Mouse (Mus musculus) cerebral cortex, adult 2 months (tissue): ENCODE results near the gene Ccl6.

Source experiments
- WGBS: fragments of 180-500 bp; shearing (Covaris S2); methylation state at CpG from one replicate; pipeline ENCODE4 v1.1.7; 2018; 5-methylcytosine and 5-hydroxymethylcytosine counted together

Gene Ccl6

GRCm38 (mm10) chr11:83592853-83593252, at the start of gene Ccl6:
Gene Ccl6 (minus strand): TSS chr11:83593087.
- WGBS: 67% methylated on average over 2 of the region's 2 CpGs

- WGBS: 80% methylated on average over 2 of the region's 2 CpGs
These were observed 48.3 kb upstream of the Ccl6 start for GRCm38 (mm10) chr11:83641216-83641615.

- 89% methylated on average over 5 of the region's 5 CpGs for WGBS
These were observed 47.3 kb upstream of the Ccl6 start for GRCm38 (mm10) chr11:83640141-83640540.

GRCm38 (mm10) chr11:83639533-83639932, 46.6 kb upstream of the Ccl6 start:
- 80% methylated on average over 3 of the region's 3 CpGs for WGBS

GRCm38 (mm10) chr11:83638934-83639333, 46.0 kb upstream of the Ccl6 start:
- WGBS: 81% methylated on average over 2 of the region's 2 CpGs

GRCm38 (mm10) chr11:83636742-83637235, 43.9 kb upstream of the Ccl6 start:
- WGBS: 84% methylated on average over 1 of the region's 1 CpGs

GRCm38 (mm10) chr11:83634898-83635297, 42.0 kb upstream of the Ccl6 start:
- WGBS: 71% methylated on average over 2 of the region's 2 CpGs

GRCm38 (mm10) chr11:83634425-83634824, 41.5 kb upstream of the Ccl6 start:
- WGBS: 31% methylated on average over 4 of the region's 4 CpGs

- WGBS: 74% methylated on average over 4 of the region's 4 CpGs
These were observed 39.9 kb upstream of the Ccl6 start for GRCm38 (mm10) chr11:83632744-83633143.

GRCm38 (mm10) chr11:83631065-83631464, 38.2 kb upstream of the Ccl6 start:
- WGBS: 65% methylated on average over 2 of the region's 2 CpGs

GRCm38 (mm10) chr11:83630630-83631029, 37.7 kb upstream of the Ccl6 start:
- 100% methylated on average over 1 of the region's 1 CpGs for WGBS

GRCm38 (mm10) chr11:83628808-83629207, 35.9 kb upstream of the Ccl6 start:
- WGBS: 87% methylated on average over 9 of the region's 9 CpGs

GRCm38 (mm10) chr11:83623586-83623985, 30.7 kb upstream of the Ccl6 start:
- 92% methylated on average over 3 of the region's 3 CpGs for WGBS

GRCm38 (mm10) chr11:83619037-83619436, 26.1 kb upstream of the Ccl6 start:
- WGBS: 97% methylated on average over 1 of the region's 1 CpGs

- WGBS: 49% methylated on average over 5 of the region's 5 CpGs
These were observed 25.4 kb upstream of the Ccl6 start for GRCm38 (mm10) chr11:83618238-83618637.

- 98% methylated on average over 1 of the region's 1 CpGs for WGBS
These were observed 23.7 kb upstream of the Ccl6 start for GRCm38 (mm10) chr11:83616586-83616985.

GRCm38 (mm10) chr11:83610900-83611299, 18.0 kb upstream of the Ccl6 start:
- WGBS: 72% methylated on average over 2 of the region's 2 CpGs

GRCm38 (mm10) chr11:83606396-83606795, 13.5 kb upstream of the Ccl6 start:
- 54% methylated on average over 1 of the region's 1 CpGs for WGBS

GRCm38 (mm10) chr11:83605535-83605934, 12.6 kb upstream of the Ccl6 start:
- WGBS: 94% methylated on average over 3 of the region's 3 CpGs

GRCm38 (mm10) chr11:83604698-83605097, 11.8 kb upstream of the Ccl6 start:
- 93% methylated on average over 4 of the region's 4 CpGs for WGBS

- 94% methylated on average over 3 of the region's 3 CpGs for WGBS
These were observed 10.5 kb upstream of the Ccl6 start for GRCm38 (mm10) chr11:83603399-83603798.

- WGBS: 91% methylated on average over 2 of the region's 2 CpGs
These were observed 7.7 kb upstream of the Ccl6 start for GRCm38 (mm10) chr11:83600576-83600975.

GRCm38 (mm10) chr11:83598991-83599390, 6.1 kb upstream of the Ccl6 start:
- WGBS: 86% methylated on average over 3 of the region's 3 CpGs

- 90% methylated on average over 3 of the region's 3 CpGs for WGBS
These were observed 5.4 kb upstream of the Ccl6 start for GRCm38 (mm10) chr11:83598207-83598837.
